Mouse (Mus musculus) heart, embryonic 12.5 days (tissue): Measurements from ENCODE around the gene Rpl39. TPM values are rescaled to one million over a fixed set of nuclear protein-coding genes. Genes with fewer than 3 reads are reported as not detected.

Experiments used
- ATAC-seq: fragments of 200-750 bp; cut with Nextera tagmentation; 2 replicates; pipeline ENCODE4 v1.8.0; 2017; ENCODE audit warnings: moderate TSS enrichment, moderate library complexity; ENCODE audit not compliant: insufficient number of reproducible peaks, low FRiP score
- H3K27ac ChIP-seq: fragments of 300-500 bp; sonication (generic); 2 replicates; pipeline ENCODE4 v1.5.1; 2016; ENCODE audit warnings: mild to moderate bottlenecking, moderate library complexity; ENCODE audit not compliant: poor library complexity, severe bottlenecking
- H3K27me3 ChIP-seq: fragments of 300-500 bp; sonication (generic); replicated peaks from 2 replicates; pipeline ENCODE4 v1.6.1; 2016; ENCODE audit warnings: mild to moderate bottlenecking, moderate library complexity
- H3K36me3 ChIP-seq: fragments of 300-500 bp; sonication (generic); 2 replicates; pipeline ENCODE4 v1.6.1; 2016; ENCODE audit warnings: mild to moderate bottlenecking, moderate library complexity
- H3K4me1 ChIP-seq: fragments of 300-500 bp; sonication (generic); replicated peaks from 2 replicates; pipeline ENCODE4 v1.6.1; 2016; ENCODE audit warnings: mild to moderate bottlenecking
- H3K4me2 ChIP-seq: fragments of 300-500 bp; sonication (generic); 2 replicates; pipeline ENCODE4 v1.6.1; 2016; ENCODE audit warnings: mild to moderate bottlenecking, moderate library complexity
- H3K4me3 ChIP-seq: fragments of 300-500 bp; sonication (generic); 2 replicates; pipeline ENCODE4 v1.5.1; 2016; ENCODE audit warnings: mild to moderate bottlenecking
- H3K9ac ChIP-seq: fragments of 300-500 bp; sonication (generic); 2 replicates; pipeline ENCODE4 v1.6.1; 2016; ENCODE audit warnings: mild to moderate bottlenecking, moderate library complexity
- H3K9me3 ChIP-seq: fragments of 300-500 bp; sonication (generic); replicated peaks from 2 replicates; pipeline ENCODE4 v1.6.1; 2016; ENCODE audit warnings: mild to moderate bottlenecking, moderate library complexity
- WGBS: fragments of 180-500 bp; shearing (Covaris S2); methylation state at CpG from one replicate; pipeline ENCODE4 v1.1.7; 2016; 5-methylcytosine and 5-hydroxymethylcytosine counted together
- polyA plus RNA-seq: library from polyadenylated mRNA; unstranded; fragments of >200 nt; fragmentation: Nextera tagmentation; extraction: Ambion mirVana; gene quantifications from 2 replicates; pipeline ENCODE4 v1.2.1, GENCODE M21; 2016

Rpl39 gene
- polyA plus RNA-seq, 1 experiment from 2014 or later = 437 TPM

DNA sequence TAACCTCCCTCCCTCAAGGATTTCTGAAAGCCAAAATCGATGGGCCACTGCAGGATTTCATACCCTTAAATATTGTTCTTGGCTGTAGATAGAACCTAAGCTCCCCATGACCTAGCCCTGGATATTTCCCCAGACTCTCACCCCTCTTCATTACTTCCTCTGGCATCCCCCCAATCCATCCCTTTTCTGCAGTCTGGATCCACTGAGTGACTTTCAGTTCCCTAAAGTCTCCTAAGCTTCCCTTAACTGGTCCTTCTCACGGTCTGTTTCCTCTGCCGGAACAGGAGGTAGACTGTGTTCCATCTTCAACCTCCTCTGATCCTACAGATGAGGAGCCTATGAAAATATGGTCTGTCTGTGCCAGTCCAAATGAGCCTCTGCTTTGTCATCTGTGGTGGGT lies 17.9 kb downstream of the Rpl39 start:
- no peak for ATAC-seq
- no peaks in the 10 kb centered on the region for H3K27me3 ChIP-seq
- no peak overlapping the region for H3K4me2 ChIP-seq
- H3K9me3 ChIP-seq = no peaks in the 10 kb centered on the region
- no peaks in the 10 kb centered on the region for H3K4me1 ChIP-seq
- no peaks in the 10 kb centered on the region for H3K36me3 ChIP-seq
- no peak overlapping the region for H3K27ac ChIP-seq
- 76% methylated on average over 3 of the region's 3 CpGs for WGBS
- H3K4me3 ChIP-seq = no peak overlapping the region
- H3K9ac ChIP-seq = no peak overlapping the region

DNA sequence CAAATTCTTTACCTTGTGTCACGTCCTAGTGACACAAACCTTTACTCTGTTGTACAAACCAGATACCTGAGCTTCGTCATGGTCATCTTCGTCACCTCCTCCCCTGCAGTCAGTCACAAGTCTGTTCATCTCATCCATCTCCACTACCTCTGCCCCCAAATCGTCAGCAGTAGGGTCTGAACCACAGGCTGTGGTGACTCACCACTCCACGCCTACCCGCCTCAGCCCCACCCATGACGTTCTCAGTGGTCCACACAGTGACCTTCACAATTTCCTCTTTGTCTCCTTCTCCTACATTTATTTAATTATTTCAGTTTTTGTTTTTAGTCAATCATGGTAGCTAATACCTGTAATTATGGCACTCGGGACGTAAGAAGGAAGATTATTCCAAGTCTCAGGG lies 21.3 kb downstream of the Rpl39 start:
- no peak for ATAC-seq
- Histone ChIP-seq H3K9ac (no peak overlapping the region), H3K4me3 (no peak overlapping the region), H3K27ac (no peak overlapping the region), H3K36me3 (no peaks in the 10 kb centered on the region), H3K4me2 (no peak overlapping the region), H3K9me3 (no peaks in the 10 kb centered on the region), H3K4me1 (no peaks in the 10 kb centered on the region), H3K27me3 (no peaks in the 10 kb centered on the region)
- 73% methylated on average over 9 of the region's 9 CpGs for WGBS

DNA sequence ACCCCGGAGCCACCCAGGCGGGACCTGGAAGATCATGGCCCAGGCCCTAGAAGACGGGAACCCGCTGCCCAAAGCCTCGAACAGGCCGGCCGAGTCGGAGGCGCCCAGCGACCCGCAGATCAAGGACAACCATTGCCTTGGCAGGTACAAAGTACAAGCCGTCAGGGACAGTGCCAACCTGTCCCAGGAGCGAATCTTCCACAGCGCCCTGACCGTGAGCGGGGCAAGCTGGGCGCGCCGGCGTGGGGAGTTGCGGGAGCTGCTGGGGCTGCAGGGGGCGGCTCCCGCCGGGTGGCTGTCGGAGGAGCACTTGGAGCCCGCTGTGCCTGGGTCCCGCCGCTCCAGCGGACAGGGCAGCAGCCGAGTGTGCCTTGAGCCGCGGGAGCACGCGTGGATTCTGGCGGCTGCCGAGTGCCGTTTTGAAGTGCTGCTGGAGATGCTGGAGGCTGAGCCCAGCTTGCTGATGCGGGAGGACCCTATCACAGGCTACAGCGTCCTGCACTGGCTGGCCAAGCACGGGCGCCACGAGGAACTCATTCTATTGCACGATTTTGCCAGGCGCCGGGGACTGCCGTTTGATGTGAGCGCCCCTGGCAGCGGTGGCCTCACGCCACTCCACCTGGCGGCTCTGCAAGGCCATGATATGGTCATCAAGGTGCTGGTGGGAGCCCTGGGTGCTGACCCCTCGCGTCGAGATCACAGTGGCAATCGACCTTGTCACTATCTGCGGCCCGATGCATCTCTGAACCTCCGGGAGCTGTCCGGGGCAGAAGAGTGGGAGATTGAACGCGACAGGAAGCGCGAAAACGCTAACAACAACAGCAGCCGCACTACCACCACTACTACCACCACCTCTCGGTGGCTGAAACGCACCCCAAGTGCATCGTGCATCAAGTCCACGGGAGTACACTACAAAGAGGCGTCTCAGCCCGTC lies 36.0 kb downstream of the Rpl39 start:
- no peak for ATAC-seq
- Histone ChIP-seq H3K27me3 (peaks cover 88% of the 10 kb centered on the region), H3K4me1 (peaks cover 9% of the 10 kb centered on the region), H3K4me3 (peak overlapping the region; percentile 43), H3K36me3 (no peaks in the 10 kb centered on the region), H3K9me3 (no peaks in the 10 kb centered on the region), H3K9ac (no peak overlapping the region), H3K4me2 (peak overlapping the region; percentile 76), H3K27ac (no peak overlapping the region)
- 14% methylated on average over 69 of the region's 70 CpGs for WGBS

DNA sequence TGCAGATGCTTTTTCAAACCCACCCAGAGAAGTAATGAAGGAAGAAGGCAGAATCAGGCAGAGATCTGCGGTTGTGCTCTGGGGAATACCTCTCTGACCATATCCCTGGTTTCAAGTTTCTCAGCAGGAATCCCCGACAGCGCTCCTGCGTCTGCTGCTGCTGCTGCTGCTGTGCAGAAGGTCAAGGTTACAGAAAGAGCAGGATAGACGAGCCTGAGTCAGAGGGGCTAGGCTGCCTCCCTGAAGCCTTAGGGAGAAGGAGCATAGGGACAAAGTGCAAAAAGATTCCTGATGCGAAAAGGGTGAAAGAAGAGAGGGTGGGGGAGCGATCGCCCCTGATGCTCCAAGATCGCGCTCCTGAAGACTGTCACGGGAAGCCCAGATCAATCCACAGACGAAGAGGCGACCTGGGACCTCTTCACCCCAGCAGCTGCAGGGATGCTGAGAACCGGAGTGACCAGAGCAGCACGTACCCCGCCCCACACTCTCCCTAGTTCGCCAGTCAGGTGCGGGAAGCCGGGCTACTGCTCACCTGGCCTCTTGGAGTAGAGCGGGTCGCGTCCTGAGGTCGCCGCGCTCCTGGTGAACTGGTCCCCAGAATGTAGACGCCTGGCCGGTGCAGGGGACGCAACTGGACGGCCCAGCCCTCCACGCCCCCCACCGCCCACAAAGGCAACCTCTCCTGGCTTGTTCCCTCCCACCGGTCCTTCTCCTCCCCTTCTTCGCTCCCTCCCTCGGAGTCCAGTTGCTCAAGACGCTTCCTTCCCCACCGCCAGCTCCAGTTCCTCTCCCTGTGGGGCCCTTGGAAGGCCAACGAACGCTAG lies 36.9 kb downstream of the Rpl39 start, which contains the start of gene Sowahd:
Gene Sowahd, plus strand, starts transcription at position 780 of the 824 bp plus-strand sequence.
- H3K27me3 ChIP-seq = peaks cover 81% of the 10 kb centered on the region
- peak within 1 kb of the TSS; percentile 76 for H3K4me2 ChIP-seq
- 7% methylated on average over 30 of the region's 38 CpGs for WGBS
- no peaks in the 10 kb centered on the region for H3K9me3 ChIP-seq
- H3K4me1 ChIP-seq = peaks cover 9% of the 10 kb centered on the region
- H3K9ac ChIP-seq = no peak within 1 kb of the TSS; the same call in 1 of the 2 replicates
- H3K27ac ChIP-seq = no peak within 1 kb of the TSS
- ATAC-seq = no peak
- no peaks in the 10 kb centered on the region for H3K36me3 ChIP-seq
- peak within 1 kb of the TSS; percentile 43 for H3K4me3 ChIP-seq

DNA sequence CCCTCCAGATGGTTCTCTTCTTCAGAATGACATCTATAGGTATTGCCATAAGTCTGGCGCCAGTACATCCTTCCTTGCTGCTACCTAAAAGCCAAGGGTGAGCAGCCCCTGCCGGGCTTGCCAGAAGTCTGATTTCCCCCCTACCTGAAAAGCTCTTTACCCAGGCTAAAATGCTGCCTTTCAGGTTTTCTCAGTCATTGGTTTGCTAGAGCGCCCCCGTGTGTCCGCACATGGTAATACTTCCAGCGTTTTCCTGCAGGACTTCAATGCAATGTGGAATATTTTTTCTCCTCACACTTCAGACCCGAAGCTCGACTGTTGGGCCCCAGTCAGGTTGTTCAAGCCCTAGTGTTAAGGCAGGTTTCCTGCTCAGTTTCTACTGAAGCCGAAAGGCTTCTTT lies 42.5 kb downstream of the Rpl39 start:
- H3K27me3 ChIP-seq = peaks cover 28% of the 10 kb centered on the region
- no peaks in the 10 kb centered on the region for H3K36me3 ChIP-seq
- no peak overlapping the region for H3K27ac ChIP-seq
- H3K4me3 ChIP-seq = no peak overlapping the region
- no peaks in the 10 kb centered on the region for H3K4me1 ChIP-seq
- H3K4me2 ChIP-seq = no peak overlapping the region
- no peak for ATAC-seq
- no peak overlapping the region for H3K9ac ChIP-seq
- no peaks in the 10 kb centered on the region for H3K9me3 ChIP-seq
- WGBS = 20% methylated on average over 9 of the region's 9 CpGs

Other genes with a start within 250 kb of the Rpl39 start
- gene Ube2a, start 211.5 kb downstream of the Rpl39 start, polyA plus RNA-seq = 116 and 124 TPM in 2 replicates
- 21.8 and 24.0 TPM in 2 replicates for gene C330007P06Rik, start 211.3 kb downstream of the Rpl39 start, polyA plus RNA-seq
- 0.80 and 0.98 TPM in 2 replicates for gene Nkrf, start 182.5 kb downstream of the Rpl39 start, polyA plus RNA-seq
- 38.9 and 40.0 TPM in 2 replicates for gene Sept6, start 93.6 kb downstream of the Rpl39 start, polyA plus RNA-seq
- gene Sowahd, start 36.6 kb downstream of the Rpl39 start, polyA plus RNA-seq = 0.86 and 0.88 TPM in 2 replicates
- gene Upf3b, start 24.9 kb upstream of the Rpl39 start, polyA plus RNA-seq = 13.7 and 14.3 TPM in 2 replicates
- gene Nkap, start 41.4 kb upstream of the Rpl39 start, polyA plus RNA-seq = 14.9 and 16.1 TPM in 2 replicates
- gene Akap14, start 83.4 kb upstream of the Rpl39 start, polyA plus RNA-seq = not detected in 2 replicates
- gene Ndufa1, start 105.8 kb upstream of the Rpl39 start, polyA plus RNA-seq = 551 and 581 TPM in 2 replicates
- gene Rnf113a1, start 105.8 kb upstream of the Rpl39 start, polyA plus RNA-seq = 7.5 and 7.7 TPM in 2 replicates
- not detected in 2 replicates for gene Gm9, start 125.6 kb upstream of the Rpl39 start, polyA plus RNA-seq
- gene Rhox1, start 136.9 kb upstream of the Rpl39 start, polyA plus RNA-seq = not detected in 2 replicates
- gene Rhox2a, start 159.6 kb upstream of the Rpl39 start, polyA plus RNA-seq = not detected in 2 replicates
- not detected in 2 replicates for gene Rhox3a, start 164.5 kb upstream of the Rpl39 start, polyA plus RNA-seq
- not detected in 2 replicates for gene Rhox4a, start 179.9 kb upstream of the Rpl39 start, polyA plus RNA-seq